Mouse (Mus musculus): ENCODE measurements around the gene Pld2. TPM values are rescaled to one million over a fixed set of nuclear protein-coding genes. Genes with fewer than 3 reads are reported as not detected.

Gene Pld2
- polyA plus RNA-seq, 1 experiment from 2014 or later, result 13.8 TPM

- DNase-seq (ENCODE audit: low read depth, low spot score) (peak; percentile 44), ATAC-seq (peak; percentile 80)
- TF ChIP-seq CTCF (IDR thresholded peaks at IDR 0.05), result no peak
Observed at GRCm38 (mm10) chr11:70585457-70585856, 45.6 kb downstream of the Pld2 start.

GRCm38 (mm10) chr11:70586261-70586660, 46.4 kb downstream of the Pld2 start:
- no peak for TF ChIP-seq CTCF (IDR thresholded peaks at IDR 0.05)
- no peaks in the 10 kb centered on the region for H3K27me3 ChIP-seq
- POLR2A ChIA-PET, result interaction anchor here (0.8 kb wide), 1 partner anchor 61 kb away, joined by 3 read pairs; the partner anchor contains the start of gene Psmb6
- DNase-seq (ENCODE audit: low read depth, low spot score), result no peak
- ATAC-seq, result no peak
- CTCF ChIA-PET, result interaction anchor here (1.0 to 2.6 kb wide), 3 partner anchors 14 to 24 kb away, joined by 3 to 8 read pairs (median 6); partner anchors contain the start of gene Mink1
- in situ Hi-C loops (cut with MboI; ENCODE audit: low pct_unique_long_range_greater_than_20kb), result no loop called here

More at GRCm38 (mm10) chr11:70585457-70585856, 45.6 kb downstream of the Pld2 start:
- in situ Hi-C loops (cut with MboI; ENCODE audit: low pct_unique_long_range_greater_than_20kb), result no loop called here
- H3K27me3 ChIP-seq, result no peaks in the 10 kb centered on the region
- CTCF ChIA-PET, result interaction anchor here (1.0 to 2.6 kb wide), 2 partner anchors 13 to 15 kb away, joined by 3 to 8 read pairs; no protein-coding TSS in a partner anchor
- POLR2A ChIA-PET, result interaction anchor here (0.6 to 0.8 kb wide), 2 partner anchors 14 to 61 kb away, joined by 3 read pairs; partner anchors contain the start of gene Psmb6

- CTCF ChIA-PET, result interaction anchor here (2.4 to 2.6 kb wide), 2 partner anchors 14 to 24 kb away, joined by 6 to 8 read pairs; partner anchors contain the start of gene Mink1
- no peak for DNase-seq (ENCODE audit: low read depth, low spot score)
- in situ Hi-C loops (cut with MboI; ENCODE audit: low pct_unique_long_range_greater_than_20kb), result no loop called here
- POLR2A ChIA-PET, result interaction anchor here (1.6 kb wide), 1 partner anchor 10 kb away, joined by 3 read pairs; no protein-coding TSS in a partner anchor
- H3K27me3 ChIP-seq, result no peaks in the 10 kb centered on the region
- no peak for TF ChIP-seq CTCF (IDR thresholded peaks at IDR 0.05)
- ATAC-seq, result no peak
Observed at GRCm38 (mm10) chr11:70586954-70587353, 47.1 kb downstream of the Pld2 start.

GRCm38 (mm10) chr11:70591733-70592132, 51.9 kb downstream of the Pld2 start:
- in situ Hi-C loops (cut with MboI; ENCODE audit: low pct_unique_long_range_greater_than_20kb), result no loop called here
- no peaks in the 10 kb centered on the region for H3K27me3 ChIP-seq
- DNase-seq (ENCODE audit: low read depth, low spot score) (no peak), ATAC-seq (no peak)
- POLR2A ChIA-PET, result no interaction called here
- no peak for TF ChIP-seq CTCF (IDR thresholded peaks at IDR 0.05)
- CTCF ChIA-PET, result interaction anchor here (0.8 to 1.1 kb wide), 2 partner anchors 9 kb away, joined by 3 read pairs; no protein-coding TSS in a partner anchor

- ATAC-seq, result no peak
- ChIA-PET CTCF (no interaction called here), POLR2A (no interaction called here)
Observed at GRCm38 (mm10) chr11:70594253-70594989, 54.6 kb downstream of the Pld2 start.

GRCm38 (mm10) chr11:70595638-70596037, 55.8 kb downstream of the Pld2 start:
- POLR2A ChIA-PET, result no interaction called here
- DNase-seq (ENCODE audit: low read depth, low spot score) (no peak), ATAC-seq (no peak)
- in situ Hi-C loops (cut with MboI; ENCODE audit: low pct_unique_long_range_greater_than_20kb), result loop anchor here (5.0 kb wide), 1 partner anchor 53 kb away; the partner anchor contains the start of gene Pld2
- no peaks in the 10 kb centered on the region for H3K27me3 ChIP-seq
- CTCF ChIA-PET, result no interaction called here
- TF ChIP-seq CTCF (IDR thresholded peaks at IDR 0.05), result no peak

More at GRCm38 (mm10) chr11:70594253-70594989, 54.6 kb downstream of the Pld2 start:
- in situ Hi-C loops (cut with MboI; ENCODE audit: low pct_unique_long_range_greater_than_20kb), result no loop called here
- H3K27me3 ChIP-seq, result no peaks in the 10 kb centered on the region
- TF ChIP-seq CTCF (IDR thresholded peaks at IDR 0.05), result no peak
- DNase-seq (ENCODE audit: low read depth, low spot score), result no peak

- ATAC-seq (no peak), DNase-seq (ENCODE audit: low read depth, low spot score) (no peak)
- in situ Hi-C loops (cut with MboI; ENCODE audit: low pct_unique_long_range_greater_than_20kb), result loop anchor here (5.0 kb wide), 1 partner anchor 54 kb away; the partner anchor contains the start of gene Pld2
- POLR2A ChIA-PET, result no interaction called here
- no peaks in the 10 kb centered on the region for H3K27me3 ChIP-seq
- CTCF ChIA-PET, result no interaction called here
- no peak for TF ChIP-seq CTCF (IDR thresholded peaks at IDR 0.05)
Observed at GRCm38 (mm10) chr11:70596094-70596493, 56.2 kb downstream of the Pld2 start.

GRCm38 (mm10) chr11:70597301-70597700, 57.4 kb downstream of the Pld2 start:
- H3K27me3 ChIP-seq, result no peaks in the 10 kb centered on the region
- ChIA-PET POLR2A (no interaction called here), CTCF (interaction anchor here (2.1 kb wide), 1 partner anchor 72 kb away, joined by 6 read pairs; the partner anchor contains the start of gene Psmb6)
- in situ Hi-C loops (cut with MboI; ENCODE audit: low pct_unique_long_range_greater_than_20kb), result loop anchor here (5.0 kb wide), 1 partner anchor 55 kb away; the partner anchor contains the start of gene Pld2
- no peak for TF ChIP-seq CTCF (IDR thresholded peaks at IDR 0.05)
- ATAC-seq, result no peak
- DNase-seq (ENCODE audit: low read depth, low spot score), result no peak

- in situ Hi-C loops (cut with MboI; ENCODE audit: low pct_unique_long_range_greater_than_20kb), result loop anchor here (5.0 kb wide), 1 partner anchor 56 kb away; the partner anchor contains the start of gene Pld2
- no peak for ATAC-seq
- POLR2A ChIA-PET, result interaction anchor here (0.5 kb wide), 1 partner anchor 35 kb away, joined by 3 read pairs; no protein-coding TSS in a partner anchor
Observed at GRCm38 (mm10) chr11:70598451-70598953, 58.6 kb downstream of the Pld2 start.

GRCm38 (mm10) chr11:70605024-70605566, 65.2 kb downstream of the Pld2 start:
- ATAC-seq (no peak), DNase-seq (ENCODE audit: low read depth, low spot score) (no peak)
- in situ Hi-C loops (cut with MboI; ENCODE audit: low pct_unique_long_range_greater_than_20kb), result loop anchor here (5.0 kb wide), 1 partner anchor 88 kb away; the partner anchor contains the start of gene Gltpd2
- ChIA-PET POLR2A (interaction anchor here (0.6 kb wide), 2 partner anchors 42 to 98 kb away, joined by 3 read pairs; no protein-coding TSS in a partner anchor), CTCF (no interaction called here)
- TF ChIP-seq CTCF (IDR thresholded peaks at IDR 0.05), result no peak
- H3K27me3 ChIP-seq, result no peaks in the 10 kb centered on the region

More at GRCm38 (mm10) chr11:70598451-70598953, 58.6 kb downstream of the Pld2 start:
- DNase-seq (ENCODE audit: low read depth, low spot score), result no peak
- TF ChIP-seq CTCF (IDR thresholded peaks at IDR 0.05), result no peak
- no peaks in the 10 kb centered on the region for H3K27me3 ChIP-seq
- CTCF ChIA-PET, result interaction anchor here (0.9 to 2.1 kb wide), 2 partner anchors 11 to 74 kb away, joined by 4 to 6 read pairs; partner anchors contain the start of gene Psmb6

Measured in Patski (cell line).